Mouse (Mus musculus) intestine, embryonic 15.5 days (tissue): ENCODE measurements at regions not wholly inside any gene's neighbourhood (a gene's known extent, or its start where the extent isn't known, plus 50 kb on each side); places are given as distances from the start of the nearest gene placed in this dataset.

Experiments used
- ATAC-seq: fragments of 200-750 bp; cut with Nextera tagmentation; 2 replicates; pipeline ENCODE4 v1.8.0; 2017; ENCODE audit warnings: moderate TSS enrichment, moderate library complexity
- H3K27ac ChIP-seq: fragments of 300-500 bp; sonication (generic); 2 replicates; pipeline ENCODE4 v1.5.1; 2015; ENCODE audit warnings: mild to moderate bottlenecking, inconsistent platforms
- H3K27me3 ChIP-seq: fragments of 300-500 bp; sonication (generic); replicated peaks from 2 replicates; pipeline ENCODE4 v1.6.1; 2015; ENCODE audit warnings: inconsistent platforms
- H3K36me3 ChIP-seq: fragments of 300-500 bp; sonication (generic); 2 replicates; pipeline ENCODE4 v1.6.1; 2015; ENCODE audit warnings: inconsistent platforms
- H3K4me1 ChIP-seq: fragments of 300-500 bp; sonication (generic); replicated peaks from 2 replicates; pipeline ENCODE4 v1.6.1; 2015; ENCODE audit warnings: inconsistent platforms
- H3K4me2 ChIP-seq: fragments of 300-500 bp; sonication (generic); replicated peaks from 2 replicates; pipeline ENCODE4 v1.6.1; 2015; ENCODE audit warnings: mild to moderate bottlenecking, inconsistent platforms
- H3K4me3 ChIP-seq: fragments of 300-500 bp; sonication (generic); replicated peaks from 2 replicates; pipeline ENCODE4 v1.5.1; 2015; ENCODE audit warnings: inconsistent platforms
- H3K9ac ChIP-seq: fragments of 300-500 bp; sonication (generic); 2 replicates; pipeline ENCODE4 v1.6.1; 2015; ENCODE audit warnings: inconsistent platforms
- H3K9me3 ChIP-seq: fragments of 300-500 bp; sonication (generic); 2 replicates; pipeline ENCODE4 v1.6.1; 2016; ENCODE audit warnings: inconsistent platforms
- WGBS: fragments of 180-500 bp; shearing (Covaris S2); methylation state at CpG from one replicate; pipeline ENCODE4 v1.1.7; 2015; 5-methylcytosine and 5-hydroxymethylcytosine counted together

- Histone ChIP-seq H3K27me3 (no peaks in the 10 kb centered on the region; the same call in 1 of the 2 replicates), H3K4me3 (no peak overlapping the region), H3K4me2 (no peak overlapping the region), H3K4me1 (0 out of 2 replicates have a peak, but pooled peaks cover 3% of the 10 kb centered on the region), H3K36me3 (no peaks in the 10 kb centered on the region), H3K9me3 (no peaks in the 10 kb centered on the region), H3K9ac (no peak overlapping the region), H3K27ac (no peak overlapping the region)
- WGBS = 54% methylated on average over 15 of the region's 15 CpGs
- ATAC-seq = no peak
Observed at GRCm38 (mm10) chr15:36691002-36691652, 316.4 kb downstream of the Zfp706 start.

GRCm38 (mm10) chr15:36689881-36690280, 317.7 kb downstream of the Zfp706 start:
- Histone ChIP-seq H3K36me3 (no peaks in the 10 kb centered on the region), H3K27me3 (no peaks in the 10 kb centered on the region; the same call in 1 of the 2 replicates), H3K9ac (no peak overlapping the region), H3K27ac (no peak overlapping the region), H3K4me2 (no peak overlapping the region), H3K4me1 (0 out of 2 replicates have a peak, but pooled peaks cover 3% of the 10 kb centered on the region), H3K4me3 (no peak overlapping the region), H3K9me3 (no peaks in the 10 kb centered on the region)
- WGBS = 72% methylated on average over 7 of the region's 7 CpGs
- no peak for ATAC-seq

GRCm38 (mm10) chr15:36689301-36689700, 318.3 kb downstream of the Zfp706 start:
- no peaks in the 10 kb centered on the region for H3K36me3 ChIP-seq
- no peak overlapping the region for H3K4me2 ChIP-seq
- no peak for ATAC-seq
- no peaks in the 10 kb centered on the region for H3K9me3 ChIP-seq
- H3K4me1 ChIP-seq = 0 out of 2 replicates have a peak, but pooled peaks cover 3% of the 10 kb centered on the region
- H3K27ac ChIP-seq = no peak overlapping the region
- H3K9ac ChIP-seq = no peak overlapping the region
- H3K27me3 ChIP-seq = no peaks in the 10 kb centered on the region; the same call in 1 of the 2 replicates
- no peak overlapping the region for H3K4me3 ChIP-seq
- WGBS = 62% methylated on average over 3 of the region's 3 CpGs

- Histone ChIP-seq H3K36me3 (no peaks in the 10 kb centered on the region), H3K27ac (peak overlapping the region; percentile 58), H3K4me3 (0 out of 2 replicates have a peak overlapping the region, but pooled peaks have one; percentile 6), H3K27me3 (no peaks in the 10 kb centered on the region; the same call in 1 of the 2 replicates), H3K9ac (no peak overlapping the region), H3K9me3 (no peaks in the 10 kb centered on the region), H3K4me1 (0 out of 2 replicates have a peak, but pooled peaks cover 3% of the 10 kb centered on the region), H3K4me2 (peak overlapping the region; percentile 42)
- WGBS = 5% methylated on average over 17 of the region's 17 CpGs
- peak; percentile 91 for ATAC-seq
Observed at GRCm38 (mm10) chr15:36688051-36688754, 319.4 kb downstream of the Zfp706 start.

GRCm38 (mm10) chr15:36684684-36685083, 322.9 kb downstream of the Zfp706 start:
- Histone ChIP-seq H3K36me3 (no peaks in the 10 kb centered on the region), H3K4me3 (no peak overlapping the region), H3K27ac (no peak overlapping the region), H3K9me3 (no peaks in the 10 kb centered on the region), H3K4me1 (0 out of 2 replicates have a peak, but pooled peaks cover 3% of the 10 kb centered on the region), H3K4me2 (no peak overlapping the region), H3K27me3 (no peaks in the 10 kb centered on the region; the same call in 1 of the 2 replicates), H3K9ac (no peak overlapping the region)
- ATAC-seq = no peak
- WGBS = 67% methylated on average over 7 of the region's 7 CpGs

GRCm38 (mm10) chr15:36682832-36683231, 324.7 kb downstream of the Zfp706 start:
- Histone ChIP-seq H3K4me3 (no peak overlapping the region), H3K27ac (no peak overlapping the region), H3K36me3 (no peaks in the 10 kb centered on the region), H3K4me1 (0 out of 2 replicates have a peak, but pooled peaks cover 1% of the 10 kb centered on the region), H3K9ac (no peak overlapping the region), H3K4me2 (no peak overlapping the region), H3K27me3 (no peaks in the 10 kb centered on the region), H3K9me3 (no peaks in the 10 kb centered on the region)
- 49% methylated on average over 6 of the region's 6 CpGs for WGBS
- no peak for ATAC-seq

- WGBS = 50% methylated on average over 5 of the region's 5 CpGs
- no peaks in the 10 kb centered on the region for H3K36me3 ChIP-seq
- peak; percentile 51 for ATAC-seq
- H3K4me3 ChIP-seq = no peak overlapping the region
- no peak overlapping the region for H3K27ac ChIP-seq
- H3K4me2 ChIP-seq = no peak overlapping the region
- no peaks in the 10 kb centered on the region for H3K9me3 ChIP-seq
- H3K27me3 ChIP-seq = no peaks in the 10 kb centered on the region
- H3K9ac ChIP-seq = no peak overlapping the region
- no peaks in the 10 kb centered on the region for H3K4me1 ChIP-seq
Observed at GRCm38 (mm10) chr15:36682159-36682558, 325.4 kb downstream of the Zfp706 start.

GRCm38 (mm10) chr15:36680361-36681140, 327.0 kb downstream of the Zfp706 start:
- WGBS = 77% methylated on average over 11 of the region's 11 CpGs
- Histone ChIP-seq H3K9ac (no peak overlapping the region), H3K4me3 (no peak overlapping the region), H3K9me3 (no peaks in the 10 kb centered on the region), H3K27ac (no peak overlapping the region), H3K4me1 (no peaks in the 10 kb centered on the region), H3K4me2 (no peak overlapping the region), H3K36me3 (no peaks in the 10 kb centered on the region), H3K27me3 (no peaks in the 10 kb centered on the region)
- ATAC-seq = no peak

GRCm38 (mm10) chr15:36679577-36679976, 328.0 kb downstream of the Zfp706 start:
- Histone ChIP-seq H3K9me3 (no peaks in the 10 kb centered on the region), H3K36me3 (no peaks in the 10 kb centered on the region), H3K4me1 (no peaks in the 10 kb centered on the region), H3K4me2 (no peak overlapping the region), H3K4me3 (no peak overlapping the region), H3K9ac (no peak overlapping the region), H3K27me3 (no peaks in the 10 kb centered on the region), H3K27ac (no peak overlapping the region)
- WGBS = 80% methylated on average over 13 of the region's 13 CpGs
- ATAC-seq = no peak

GRCm38 (mm10) chr15:36669748-36670147, 337.8 kb downstream of the Zfp706 start:
- ATAC-seq = peak; percentile 93

GRCm38 (mm10) chr15:36666566-36666965, 341.0 kb downstream of the Zfp706 start:
- Histone ChIP-seq H3K9ac (no peak overlapping the region), H3K4me1 (peaks cover 6% of the 10 kb centered on the region; the same call in 1 of the 2 replicates), H3K36me3 (no peaks in the 10 kb centered on the region), H3K4me2 (no peak overlapping the region), H3K4me3 (no peak overlapping the region), H3K9me3 (no peaks in the 10 kb centered on the region), H3K27me3 (no peaks in the 10 kb centered on the region), H3K27ac (no peak overlapping the region)
- ATAC-seq = peak; percentile 60; the same call in 1 of the 2 replicates
- WGBS = 50% methylated on average over 3 of the region's 3 CpGs

More at GRCm38 (mm10) chr15:36669748-36670147, 337.8 kb downstream of the Zfp706 start:
- Histone ChIP-seq H3K27me3 (no peaks in the 10 kb centered on the region), H3K9me3 (no peaks in the 10 kb centered on the region), H3K4me2 (peak overlapping the region; percentile 41), H3K9ac (no peak overlapping the region), H3K27ac (no peak overlapping the region), H3K4me3 (no peak overlapping the region), H3K36me3 (no peaks in the 10 kb centered on the region), H3K4me1 (peaks cover 6% of the 10 kb centered on the region; the same call in 1 of the 2 replicates)
- WGBS = 20% methylated on average over 12 of the region's 12 CpGs

GRCm38 (mm10) chr15:36664391-36664790, 343.2 kb downstream of the Zfp706 start:
- Histone ChIP-seq H3K36me3 (no peaks in the 10 kb centered on the region), H3K4me1 (peaks cover under 1% of the 10 kb centered on the region; the same call in 1 of the 2 replicates), H3K27me3 (no peaks in the 10 kb centered on the region), H3K4me3 (no peak overlapping the region), H3K27ac (no peak overlapping the region), H3K9ac (no peak overlapping the region), H3K4me2 (no peak overlapping the region), H3K9me3 (no peaks in the 10 kb centered on the region)
- no peak for ATAC-seq
- WGBS = 68% methylated on average over 6 of the region's 6 CpGs
